Mouse (Mus musculus) stomach, postnatal 0 days (tissue): ENCODE measurements at regions not wholly inside any gene's neighbourhood (a gene's known extent, or its start where the extent isn't known, plus 50 kb on each side); places are given as distances from the start of the nearest gene placed in this dataset.

Experiments used
- CTCF ChIP-seq: IDR thresholded peaks from 2 replicates; pipeline ENCODE4 v1.5.1; 2016; ENCODE audit warnings: antibody characterized with exemption, low read depth, mild to moderate bottlenecking, moderate library complexity
- EP300 ChIP-seq: optimal IDR thresholded peaks from 2 replicates; pipeline ENCODE3; 2016; ENCODE audit warnings: antibody characterized with exemption

DNA sequence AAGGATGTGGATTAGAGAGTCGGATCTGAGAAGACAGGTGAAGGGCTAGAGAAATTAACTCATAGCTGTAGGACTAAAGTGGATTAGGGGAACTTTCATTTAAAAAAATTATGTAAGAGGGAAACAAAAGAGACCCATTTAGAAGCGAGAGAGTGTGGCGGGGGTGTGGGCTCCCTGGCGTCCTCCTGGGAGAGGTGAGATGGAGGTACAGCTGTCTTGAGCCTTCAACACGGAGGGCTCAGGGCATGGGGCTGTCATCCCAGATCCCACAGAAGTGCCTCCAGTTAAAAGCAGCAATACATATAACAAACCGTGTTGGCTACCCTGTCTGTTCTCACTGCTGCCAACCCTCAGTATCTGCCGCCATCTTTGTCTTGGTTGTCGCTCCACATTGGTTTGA lies 284.6 kb upstream of the Prickle1 start:
- TF ChIP-seq CTCF (no peak), EP300 (no peak)
